Mouse (Mus musculus): ENCODE measurements around the gene Hnrnpu. TPM values are rescaled to one million over a fixed set of nuclear protein-coding genes. Genes with fewer than 3 reads are reported as not detected.

Gene Hnrnpu
- polyA plus RNA-seq, 1 experiment from 2014 or later = 362 TPM

- 58% methylated on average over 4 of the region's 4 CpGs for WGBS
- peaks cover 31% of the 10 kb centered on the region for H3K36me3 ChIP-seq
- H3K4me2 ChIP-seq (replicated peaks) = no peak overlapping the region
- peaks cover 20% of the 10 kb centered on the region for H3K4me1 ChIP-seq
- H3K9me3 ChIP-seq (replicated peaks) = no peaks in the 10 kb centered on the region
- peak overlapping the region; percentile 66; the same call in 1 of the 2 replicates for H3K27ac ChIP-seq (replicated peaks)
- no peaks in the 10 kb centered on the region for H3K27me3 ChIP-seq
- ATAC-seq (ENCODE audit: insufficient number of reproducible peaks, low FRiP score, low TSS enrichment, low read depth) = no peak
- H3K4me3 ChIP-seq (replicated peaks) = no peak overlapping the region
- peak overlapping the region; percentile 4; the same call in 1 of the 2 replicates for H3K9ac ChIP-seq
Observed at GRCm38 (mm10) chr1:178321730-178322357, 15.8 kb downstream of the Hnrnpu start.

- Histone ChIP-seq H3K27me3 (no peaks in the 10 kb centered on the region), H3K4me1 (peaks cover 22% of the 10 kb centered on the region), H3K27ac (replicated peaks) (peak overlapping the region; percentile 100), H3K9me3 (replicated peaks) (no peaks in the 10 kb centered on the region), H3K9ac (no peak overlapping the region), H3K4me2 (replicated peaks) (peak overlapping the region; percentile 56), H3K4me3 (replicated peaks) (peak overlapping the region; percentile 68), H3K36me3 (peaks cover 30% of the 10 kb centered on the region)
- ATAC-seq (ENCODE audit: insufficient number of reproducible peaks, low FRiP score, low TSS enrichment, low read depth) = no peak
- 22% methylated on average over 5 of the region's 5 CpGs for WGBS
Observed at GRCm38 (mm10) chr1:178320723-178321590, 16.6 kb downstream of the Hnrnpu start.

DNA sequence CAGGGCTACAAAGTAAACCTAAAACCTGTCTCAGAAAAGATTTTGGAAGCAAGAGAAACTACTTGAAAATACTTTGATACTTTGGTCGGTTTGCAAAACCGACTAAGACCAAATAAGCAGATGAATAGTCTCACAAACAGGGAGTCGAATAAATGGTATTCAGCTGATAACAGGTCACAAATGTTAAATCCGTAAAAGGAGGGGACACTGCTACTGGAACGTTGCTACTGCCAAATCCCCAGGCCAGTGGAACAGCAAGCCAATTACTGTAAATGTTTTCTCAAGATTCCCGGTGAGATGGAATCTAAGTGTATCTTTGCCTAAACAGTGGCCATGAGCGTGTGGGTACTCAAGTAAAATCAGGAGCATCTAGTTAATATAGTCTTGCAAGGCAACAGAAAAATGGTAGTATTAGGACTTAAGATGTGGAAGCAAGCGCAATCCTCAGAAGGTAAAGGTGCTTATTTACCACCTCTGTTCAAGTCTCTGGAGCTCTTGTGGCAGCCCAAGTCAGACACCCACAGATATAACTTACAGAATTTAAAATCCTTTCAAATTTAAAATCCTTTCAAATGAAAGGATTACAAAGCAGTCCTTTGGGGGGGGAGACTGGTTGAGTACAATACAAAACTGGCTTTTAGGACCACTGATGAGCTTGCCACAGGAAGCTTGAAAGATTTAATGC, 17.4 kb downstream of the Hnrnpu start:
- Histone ChIP-seq H3K27me3 (no peaks in the 10 kb centered on the region), H3K27ac (replicated peaks) (peak overlapping the region; percentile 100), H3K4me2 (replicated peaks) (peak overlapping the region; percentile 56), H3K9ac (no peak overlapping the region), H3K9me3 (replicated peaks) (no peaks in the 10 kb centered on the region), H3K4me3 (replicated peaks) (peak overlapping the region; percentile 68), H3K4me1 (peaks cover 22% of the 10 kb centered on the region), H3K36me3 (peaks cover 29% of the 10 kb centered on the region)
- no peak for ATAC-seq (ENCODE audit: insufficient number of reproducible peaks, low FRiP score, low TSS enrichment, low read depth)
- 15% methylated on average over 8 of the region's 8 CpGs for WGBS

- peak overlapping the region; percentile 100 for H3K27ac ChIP-seq (replicated peaks)
- peak overlapping the region; percentile 79 for H3K9ac ChIP-seq
- peak; percentile 41 for ATAC-seq (ENCODE audit: insufficient number of reproducible peaks, low FRiP score, low TSS enrichment, low read depth)
- WGBS = 1% methylated on average over 12 of the region's 12 CpGs
- peaks cover 22% of the 10 kb centered on the region for H3K4me1 ChIP-seq
- H3K4me2 ChIP-seq (replicated peaks) = peak overlapping the region; percentile 56
- H3K27me3 ChIP-seq = no peaks in the 10 kb centered on the region
- H3K9me3 ChIP-seq (replicated peaks) = no peaks in the 10 kb centered on the region
- peaks cover 22% of the 10 kb centered on the region for H3K36me3 ChIP-seq
- H3K4me3 ChIP-seq (replicated peaks) = peak overlapping the region; percentile 68
Observed at GRCm38 (mm10) chr1:178319295-178320037, 18.1 kb downstream of the Hnrnpu start.

- Histone ChIP-seq H3K27me3 (no peaks in the 10 kb centered on the region), H3K4me1 (peaks cover 22% of the 10 kb centered on the region), H3K36me3 (peaks cover 18% of the 10 kb centered on the region), H3K4me2 (replicated peaks) (peak within 1 kb of the TSS; percentile 56), H3K9me3 (replicated peaks) (no peaks in the 10 kb centered on the region), H3K9ac (peak within 1 kb of the TSS; percentile 79), H3K4me3 (replicated peaks) (peak within 1 kb of the TSS; percentile 68), H3K27ac (replicated peaks) (peak within 1 kb of the TSS; percentile 100)
- WGBS = under 1% methylated on average over 83 of the region's 83 CpGs
- ATAC-seq (ENCODE audit: insufficient number of reproducible peaks, low FRiP score, low TSS enrichment, low read depth) = peak; percentile 94
Observed at GRCm38 (mm10) chr1:178318389-178319184, 19.0 kb downstream of the Hnrnpu start, which contains the start of gene Cox20. TSS of gene Cox20 (plus strand) at chr1:178319130.

GRCm38 (mm10) chr1:178318002-178318388, 19.6 kb downstream of the Hnrnpu start:
- Histone ChIP-seq H3K27ac (replicated peaks) (peak overlapping the region; percentile 100), H3K9ac (peak overlapping the region; percentile 79), H3K9me3 (replicated peaks) (no peaks in the 10 kb centered on the region), H3K4me1 (peaks cover 22% of the 10 kb centered on the region), H3K4me3 (replicated peaks) (peak overlapping the region; percentile 68), H3K4me2 (replicated peaks) (peak overlapping the region; percentile 56), H3K27me3 (no peaks in the 10 kb centered on the region), H3K36me3 (peaks cover 12% of the 10 kb centered on the region)
- under 1% methylated on average over 17 of the region's 17 CpGs for WGBS
- ATAC-seq (ENCODE audit: insufficient number of reproducible peaks, low FRiP score, low TSS enrichment, low read depth) = peak; percentile 70

DNA sequence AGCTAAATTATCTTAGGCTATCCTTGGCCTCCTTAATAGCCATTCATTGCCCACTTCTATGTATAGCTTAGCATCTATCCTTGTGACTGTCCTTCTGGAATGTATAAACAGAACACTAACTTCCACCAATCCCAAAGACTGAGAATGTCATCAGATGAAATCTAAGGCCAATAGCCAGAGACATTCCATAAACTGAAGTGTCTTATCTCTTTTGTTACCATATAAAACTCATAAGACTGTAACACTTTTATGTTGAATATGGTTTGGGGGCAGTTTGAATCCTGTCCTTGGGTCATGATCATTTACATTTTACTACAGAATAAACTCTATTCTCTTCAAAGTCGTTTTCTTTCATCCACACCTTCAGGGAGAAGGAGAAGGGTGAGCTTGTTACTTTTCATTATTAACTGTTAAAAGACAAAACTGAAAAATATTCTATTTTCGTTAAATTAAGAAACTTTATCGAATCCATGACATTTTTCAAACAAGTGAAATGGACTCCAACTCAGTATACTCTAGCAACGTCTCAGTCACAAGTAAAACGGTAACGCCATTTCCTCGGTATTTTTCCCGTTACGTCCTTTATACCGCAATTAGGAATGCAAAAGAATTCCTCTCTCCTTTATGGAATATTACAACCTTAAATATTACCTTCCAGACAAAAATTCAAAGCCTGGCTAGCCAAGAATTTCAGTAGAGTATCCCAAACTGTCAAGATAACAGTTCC, 20.2 kb downstream of the Hnrnpu start:
- Histone ChIP-seq H3K4me3 (replicated peaks) (peak overlapping the region; percentile 68), H3K27ac (replicated peaks) (peak overlapping the region; percentile 100), H3K27me3 (no peaks in the 10 kb centered on the region), H3K9me3 (replicated peaks) (no peaks in the 10 kb centered on the region), H3K9ac (no peak overlapping the region; the same call in 1 of the 2 replicates), H3K4me1 (peaks cover 22% of the 10 kb centered on the region), H3K36me3 (peaks cover 6% of the 10 kb centered on the region; the same call in 1 of the 2 replicates), H3K4me2 (replicated peaks) (peak overlapping the region; percentile 56)
- ATAC-seq (ENCODE audit: insufficient number of reproducible peaks, low FRiP score, low TSS enrichment, low read depth) = no peak
- WGBS = 31% methylated on average over 10 of the region's 10 CpGs

GRCm38 (mm10) chr1:178314236-178314635, 23.4 kb downstream of the Hnrnpu start:
- no peaks in the 10 kb centered on the region for H3K9me3 ChIP-seq (replicated peaks)
- no peaks in the 10 kb centered on the region for H3K36me3 ChIP-seq
- 87% methylated on average over 2 of the region's 2 CpGs for WGBS
- no peak overlapping the region for H3K4me3 ChIP-seq (replicated peaks)
- H3K9ac ChIP-seq = no peak overlapping the region
- H3K27ac ChIP-seq (replicated peaks) = no peak overlapping the region
- H3K27me3 ChIP-seq = no peaks in the 10 kb centered on the region
- peaks cover 7% of the 10 kb centered on the region for H3K4me1 ChIP-seq
- H3K4me2 ChIP-seq (replicated peaks) = no peak overlapping the region
- ATAC-seq (ENCODE audit: insufficient number of reproducible peaks, low FRiP score, low TSS enrichment, low read depth) = no peak

DNA sequence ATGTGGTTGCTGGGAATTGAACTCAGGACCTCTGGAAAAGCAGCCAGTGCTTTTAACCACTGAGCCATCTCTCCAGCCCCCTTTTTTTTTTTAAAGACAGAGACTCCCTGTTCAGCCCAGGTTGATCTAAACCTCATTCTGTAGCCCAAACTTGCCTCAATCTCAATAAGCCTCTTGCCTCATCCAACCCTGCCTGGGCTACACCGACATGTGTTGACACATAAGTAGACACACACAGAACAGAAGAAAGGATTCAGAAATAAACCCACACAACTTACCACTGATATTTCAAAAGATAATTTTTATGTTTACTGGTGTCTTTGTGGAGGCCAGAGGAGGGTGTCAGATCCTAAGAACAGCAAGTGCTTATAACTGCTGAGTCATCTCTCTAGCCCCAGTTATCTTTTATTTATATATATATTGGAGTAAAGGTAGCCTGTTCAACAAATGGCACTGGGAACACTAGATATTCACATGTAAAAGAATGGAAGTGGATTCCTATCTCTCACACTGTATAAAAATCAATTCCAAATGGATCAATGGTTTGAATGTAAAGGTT, 24.5 kb downstream of the Hnrnpu start:
- Histone ChIP-seq H3K4me2 (replicated peaks) (no peak overlapping the region), H3K27ac (replicated peaks) (no peak overlapping the region), H3K4me1 (peaks cover 7% of the 10 kb centered on the region), H3K36me3 (no peaks in the 10 kb centered on the region), H3K9me3 (replicated peaks) (no peaks in the 10 kb centered on the region), H3K27me3 (no peaks in the 10 kb centered on the region), H3K4me3 (replicated peaks) (no peak overlapping the region), H3K9ac (no peak overlapping the region)
- ATAC-seq (ENCODE audit: insufficient number of reproducible peaks, low FRiP score, low TSS enrichment, low read depth) = no peak
- 85% methylated on average over 1 of the region's 1 CpGs for WGBS
